Mouse (Mus musculus): ENCODE results near the gene Gm20538.

Gm20538 gene

GRCm38 (mm10) chr19:44530018-44530417 is 22.6 kb downstream of the Gm20538 start:
- no peak for DNase-seq (ENCODE audit: low spot score in 2 of 2)

GRCm38 (mm10) chr19:44525551-44526205 is 27.0 kb downstream of the Gm20538 start:
- DNase-seq (ENCODE audit: low spot score in 2 of 2), result no peak

- no peak for DNase-seq (ENCODE audit: low spot score in 2 of 2)
Measured at GRCm38 (mm10) chr19:44519152-44519551, 33.5 kb downstream of the Gm20538 start.

- no peak for DNase-seq (ENCODE audit: low spot score in 2 of 2)
Measured at GRCm38 (mm10) chr19:44517996-44518768, 34.4 kb downstream of the Gm20538 start.

- no peak for DNase-seq (ENCODE audit: low spot score in 2 of 2)
Measured at GRCm38 (mm10) chr19:44515769-44516168, 36.9 kb downstream of the Gm20538 start.

GRCm38 (mm10) chr19:44514521-44515451 is 37.8 kb downstream of the Gm20538 start:
- no peak for DNase-seq (ENCODE audit: low spot score in 2 of 2)

- DNase-seq (ENCODE audit: low spot score in 2 of 2), result no peak
Measured at GRCm38 (mm10) chr19:44513921-44514482, 38.6 kb downstream of the Gm20538 start.

- DNase-seq (ENCODE audit: low spot score in 2 of 2), result no peak
Measured at GRCm38 (mm10) chr19:44513054-44513833, 39.4 kb downstream of the Gm20538 start.

GRCm38 (mm10) chr19:44512601-44513000 is 40.0 kb downstream of the Gm20538 start:
- no peak for DNase-seq (ENCODE audit: low spot score in 2 of 2)

GRCm38 (mm10) chr19:44511451-44512231 is 41.0 kb downstream of the Gm20538 start:
- DNase-seq (ENCODE audit: low spot score in 2 of 2), result no peak

- peak in 1 of 2 experiments; percentile 7 for DNase-seq (ENCODE audit: low spot score in 2 of 2)
Measured at GRCm38 (mm10) chr19:44510534-44511175, 42.0 kb downstream of the Gm20538 start.

- no peak for DNase-seq (ENCODE audit: low spot score in 2 of 2)
Measured at GRCm38 (mm10) chr19:44502741-44503140, 49.9 kb downstream of the Gm20538 start.

GRCm38 (mm10) chr19:44501925-44502324 is 50.7 kb downstream of the Gm20538 start:
- DNase-seq (ENCODE audit: low spot score in 2 of 2), result no peak

- DNase-seq (ENCODE audit: low spot score in 2 of 2), result no peak
Measured at GRCm38 (mm10) chr19:44500240-44500639, 52.4 kb downstream of the Gm20538 start.

GRCm38 (mm10) chr19:44498936-44499335 is 53.7 kb downstream of the Gm20538 start:
- DNase-seq (ENCODE audit: low spot score in 2 of 2), result no peak

- DNase-seq (ENCODE audit: low spot score in 2 of 2), result no peak
Measured at GRCm38 (mm10) chr19:44496941-44497340, 55.7 kb downstream of the Gm20538 start.

- peak in 1 of 2 experiments; percentile 25 for DNase-seq (ENCODE audit: low spot score in 2 of 2)
Measured at GRCm38 (mm10) chr19:44496511-44496910, 56.1 kb downstream of the Gm20538 start.
